Mouse (Mus musculus): ENCODE measurements around the gene Kcnj15. TPM values are rescaled to one million over a fixed set of nuclear protein-coding genes. Genes with fewer than 3 reads are reported as not detected.
A peak's percentile ranks its signal among the peaks of the same experiment; 100 is the strongest.

The Kcnj15 gene
- polyA plus RNA-seq, 1 experiment, result not detected

DNA sequence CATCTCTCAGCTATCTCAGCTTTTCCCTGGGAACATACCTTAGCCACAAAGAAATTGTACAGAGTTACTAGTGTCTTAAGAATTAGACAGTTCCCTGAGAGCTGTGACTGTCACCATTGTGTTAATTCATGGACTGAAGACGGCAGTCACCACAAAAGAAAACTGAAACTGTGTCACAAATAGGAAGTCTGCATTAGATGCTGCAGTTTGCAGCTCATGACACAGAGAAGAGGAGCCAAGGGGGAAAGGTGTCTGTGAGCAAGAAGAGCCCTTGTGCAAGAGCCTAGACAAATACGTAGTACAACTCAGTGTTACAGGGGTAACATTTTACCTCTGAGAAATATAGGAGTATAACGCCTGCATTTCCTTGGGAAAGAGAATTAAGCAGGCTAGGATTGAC, 40.3 kb downstream of the Kcnj15 start:
- H3K4me1 ChIP-seq (ENCODE audit: control insufficient read depth, insufficient read depth, low read length), result no peaks in the 10 kb centered on the region
- H3K4me3 ChIP-seq (replicated peaks; ENCODE audit: insufficient read depth, low read depth, low read length), result no peak overlapping the region
- H3K27me3 ChIP-seq (ENCODE audit: control insufficient read depth, insufficient read depth, low read length), result no peaks in the 10 kb centered on the region
- 82% methylated on average over 3 of the region's 3 CpGs for WGBS
- no peak for DNase-seq
- H3K27ac ChIP-seq (ENCODE audit: insufficient read depth, low read length), result no peak overlapping the region
- TF ChIP-seq POLR2A (IDR thresholded peaks at IDR 0.05; ENCODE audit: borderline replicate concordance, insufficient read depth, low read length) (no peak), CTCF (IDR thresholded peaks at IDR 0.05; ENCODE audit: borderline replicate concordance, insufficient read depth, low read depth, low read length) (no peak)

DNA sequence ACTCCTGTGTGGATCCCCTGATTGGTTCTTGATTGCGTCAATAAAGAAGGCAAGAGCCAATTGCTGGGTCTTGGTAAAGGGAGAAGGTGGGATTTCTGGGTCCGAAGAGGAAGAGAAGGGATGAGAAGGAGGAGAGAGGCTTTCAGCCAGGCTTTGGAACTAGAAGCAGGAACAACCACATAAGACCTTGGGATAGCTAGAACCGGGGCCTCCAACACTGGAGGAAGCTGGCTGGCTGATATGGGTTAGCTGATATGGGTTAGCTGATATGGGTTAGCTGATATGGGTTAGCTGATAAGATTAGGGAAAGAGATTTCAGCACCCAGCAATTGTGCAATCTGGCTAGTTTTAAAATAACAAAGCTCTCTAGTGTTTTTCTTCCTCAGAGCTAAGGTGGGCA, 44.3 kb downstream of the Kcnj15 start:
- no peak overlapping the region for H3K4me3 ChIP-seq (replicated peaks; ENCODE audit: insufficient read depth, low read depth, low read length)
- H3K4me1 ChIP-seq (ENCODE audit: control insufficient read depth, insufficient read depth, low read length), result no peaks in the 10 kb centered on the region
- H3K27ac ChIP-seq (ENCODE audit: insufficient read depth, low read length), result no peak overlapping the region
- H3K27me3 ChIP-seq (ENCODE audit: control insufficient read depth, insufficient read depth, low read length), result no peaks in the 10 kb centered on the region
- DNase-seq, result no peak
- WGBS, result 96% methylated on average over 3 of the region's 3 CpGs
- TF ChIP-seq POLR2A (IDR thresholded peaks at IDR 0.05; ENCODE audit: borderline replicate concordance, insufficient read depth, low read length) (no peak), CTCF (IDR thresholded peaks at IDR 0.05; ENCODE audit: borderline replicate concordance, insufficient read depth, low read depth, low read length) (no peak)

- Histone ChIP-seq H3K4me3 (replicated peaks; ENCODE audit: insufficient read depth, low read depth, low read length) (no peak overlapping the region), H3K27me3 (ENCODE audit: control insufficient read depth, insufficient read depth, low read length) (no peaks in the 10 kb centered on the region), H3K4me1 (ENCODE audit: control insufficient read depth, insufficient read depth, low read length) (no peaks in the 10 kb centered on the region), H3K27ac (ENCODE audit: insufficient read depth, low read length) (no peak overlapping the region)
- no peak for TF ChIP-seq CTCF (IDR thresholded peaks at IDR 0.05; ENCODE audit: borderline replicate concordance, insufficient read depth, low read depth, low read length)
- no peak for TF ChIP-seq POLR2A (IDR thresholded peaks at IDR 0.05; ENCODE audit: borderline replicate concordance, insufficient read depth, low read length)
- 85% methylated on average over 9 of the region's 9 CpGs for WGBS
- DNase-seq, result no peak
Observed at GRCm38 (mm10) chr16:95303676-95304075, 46.3 kb downstream of the Kcnj15 start.

DNA sequence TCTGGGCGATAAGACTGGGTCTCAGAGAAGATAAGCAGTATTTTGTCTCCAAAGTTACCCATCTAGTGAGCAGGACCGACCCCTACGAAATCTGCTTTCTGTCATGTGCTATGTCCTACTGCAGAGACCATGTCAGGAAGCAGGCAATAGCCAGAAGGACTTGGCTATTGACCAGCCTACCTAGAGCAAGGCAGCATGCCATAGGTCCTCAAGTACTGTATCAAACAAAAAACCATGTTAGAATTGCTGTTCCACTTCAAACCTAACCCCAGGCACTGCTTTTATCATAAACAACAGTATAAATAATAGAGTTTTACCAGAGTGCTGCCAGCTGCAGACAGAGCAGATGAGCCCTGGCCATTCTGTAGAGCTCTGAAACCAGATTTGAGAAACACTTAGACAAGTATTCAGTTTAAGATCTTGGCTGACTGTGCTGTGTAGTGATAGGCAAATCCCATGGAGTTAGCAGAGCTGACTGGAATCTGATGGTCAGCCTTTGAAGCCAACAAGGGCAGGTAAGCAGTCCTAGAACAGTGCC, 50.5 kb downstream of the Kcnj15 start:
- Histone ChIP-seq H3K27ac (ENCODE audit: insufficient read depth, low read length) (no peak overlapping the region), H3K27me3 (ENCODE audit: control insufficient read depth, insufficient read depth, low read length) (no peaks in the 10 kb centered on the region), H3K4me3 (replicated peaks; ENCODE audit: insufficient read depth, low read depth, low read length) (no peak overlapping the region), H3K4me1 (ENCODE audit: control insufficient read depth, insufficient read depth, low read length) (no peaks in the 10 kb centered on the region)
- no peak for DNase-seq
- WGBS, result 89% methylated on average over 3 of the region's 3 CpGs
- no peak for TF ChIP-seq CTCF (IDR thresholded peaks at IDR 0.05; ENCODE audit: borderline replicate concordance, insufficient read depth, low read depth, low read length)
- TF ChIP-seq POLR2A (IDR thresholded peaks at IDR 0.05; ENCODE audit: borderline replicate concordance, insufficient read depth, low read length), result no peak

GRCm38 (mm10) chr16:95321945-95322625, 64.7 kb downstream of the Kcnj15 start:
- Histone ChIP-seq H3K4me3 (replicated peaks; ENCODE audit: insufficient read depth, low read depth, low read length) (no peak overlapping the region), H3K27ac (ENCODE audit: insufficient read depth, low read length) (no peak overlapping the region), H3K4me1 (ENCODE audit: control insufficient read depth, insufficient read depth, low read length) (no peaks in the 10 kb centered on the region), H3K27me3 (ENCODE audit: control insufficient read depth, insufficient read depth, low read length) (no peaks in the 10 kb centered on the region)
- TF ChIP-seq POLR2A (IDR thresholded peaks at IDR 0.05; ENCODE audit: borderline replicate concordance, insufficient read depth, low read length), result no peak
- TF ChIP-seq CTCF (IDR thresholded peaks at IDR 0.05; ENCODE audit: borderline replicate concordance, insufficient read depth, low read depth, low read length), result no peak
- DNase-seq, result no peak
- 61% methylated on average over 9 of the region's 9 CpGs for WGBS

- no peak for TF ChIP-seq CTCF (IDR thresholded peaks at IDR 0.05; ENCODE audit: borderline replicate concordance, insufficient read depth, low read depth, low read length)
- no peak for TF ChIP-seq POLR2A (IDR thresholded peaks at IDR 0.05; ENCODE audit: borderline replicate concordance, insufficient read depth, low read length)
- Histone ChIP-seq H3K27ac (ENCODE audit: insufficient read depth, low read length) (no peak overlapping the region), H3K4me3 (replicated peaks; ENCODE audit: insufficient read depth, low read depth, low read length) (no peak overlapping the region), H3K4me1 (ENCODE audit: control insufficient read depth, insufficient read depth, low read length) (no peaks in the 10 kb centered on the region), H3K27me3 (ENCODE audit: control insufficient read depth, insufficient read depth, low read length) (no peaks in the 10 kb centered on the region)
- WGBS, result 82% methylated on average over 5 of the region's 5 CpGs
- no peak for DNase-seq
Observed at GRCm38 (mm10) chr16:95332159-95332558, 74.8 kb downstream of the Kcnj15 start.

DNA sequence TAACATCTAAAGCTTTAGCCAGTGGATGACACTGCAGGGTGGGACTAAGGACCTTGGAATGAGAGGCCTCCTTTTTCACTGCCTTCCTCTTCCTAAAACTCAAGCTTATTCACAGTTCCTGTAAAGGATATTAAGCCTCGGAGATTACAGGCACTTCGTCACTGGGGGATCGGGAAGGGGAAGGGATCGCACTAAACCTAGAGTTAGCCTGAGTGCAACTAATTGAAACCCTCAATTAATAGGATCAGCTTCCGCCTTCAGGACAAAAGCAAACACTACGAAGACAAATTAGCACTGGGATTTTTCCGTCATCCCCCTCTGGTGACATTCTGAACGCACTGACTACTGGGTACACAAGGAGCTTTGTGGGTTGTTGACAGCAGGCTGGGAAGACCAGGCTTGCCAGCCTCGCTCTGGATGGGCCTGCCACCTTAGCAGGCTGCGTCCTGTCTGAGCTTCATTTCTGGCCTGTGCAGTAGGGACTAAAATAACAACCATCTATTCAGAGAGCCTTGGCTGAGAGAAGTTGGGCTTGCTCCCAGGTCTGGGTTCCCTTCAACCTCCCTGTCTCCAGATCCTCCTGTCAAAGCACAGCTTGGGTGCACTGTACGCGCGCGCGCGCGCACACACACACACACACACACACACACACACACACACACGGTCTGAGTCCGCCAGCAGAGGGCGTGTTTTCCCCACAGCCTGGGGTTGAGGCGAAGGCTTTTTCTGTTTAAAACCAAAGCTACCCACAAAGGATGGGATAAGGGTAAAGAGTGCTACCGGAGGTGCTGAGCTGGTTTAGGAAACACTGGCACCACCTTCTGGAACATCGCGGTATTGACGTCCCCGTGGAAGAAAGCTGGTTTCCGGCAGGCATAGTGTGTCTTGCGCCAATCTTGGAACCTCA, 83.8 kb downstream of the Kcnj15 start:
- WGBS, result 14% methylated on average over 28 of the region's 28 CpGs
- H3K27ac ChIP-seq (ENCODE audit: insufficient read depth, low read length), result no peak overlapping the region
- no peaks in the 10 kb centered on the region for H3K27me3 ChIP-seq (ENCODE audit: control insufficient read depth, insufficient read depth, low read length)
- peak; percentile 87 for TF ChIP-seq CTCF (IDR thresholded peaks at IDR 0.05; ENCODE audit: borderline replicate concordance, insufficient read depth, low read depth, low read length)
- no peak for TF ChIP-seq POLR2A (IDR thresholded peaks at IDR 0.05; ENCODE audit: borderline replicate concordance, insufficient read depth, low read length)
- peak overlapping the region; percentile 3 for H3K4me3 ChIP-seq (replicated peaks; ENCODE audit: insufficient read depth, low read depth, low read length)
- DNase-seq, result peak; percentile 87 to 90
- H3K4me1 ChIP-seq (ENCODE audit: control insufficient read depth, insufficient read depth, low read length), result no peaks in the 10 kb centered on the region; the same call in 1 of the 2 replicates

Data from cerebellum, adult 2 months (tissue).